Mouse (Mus musculus): ENCODE data around the gene Lexm. TPM values are rescaled to one million over a fixed set of nuclear protein-coding genes. Genes with fewer than 3 reads are reported as not detected.

The Lexm gene
- polyA plus RNA-seq, 1 experiment from 2014 or later, result not detected

DNA sequence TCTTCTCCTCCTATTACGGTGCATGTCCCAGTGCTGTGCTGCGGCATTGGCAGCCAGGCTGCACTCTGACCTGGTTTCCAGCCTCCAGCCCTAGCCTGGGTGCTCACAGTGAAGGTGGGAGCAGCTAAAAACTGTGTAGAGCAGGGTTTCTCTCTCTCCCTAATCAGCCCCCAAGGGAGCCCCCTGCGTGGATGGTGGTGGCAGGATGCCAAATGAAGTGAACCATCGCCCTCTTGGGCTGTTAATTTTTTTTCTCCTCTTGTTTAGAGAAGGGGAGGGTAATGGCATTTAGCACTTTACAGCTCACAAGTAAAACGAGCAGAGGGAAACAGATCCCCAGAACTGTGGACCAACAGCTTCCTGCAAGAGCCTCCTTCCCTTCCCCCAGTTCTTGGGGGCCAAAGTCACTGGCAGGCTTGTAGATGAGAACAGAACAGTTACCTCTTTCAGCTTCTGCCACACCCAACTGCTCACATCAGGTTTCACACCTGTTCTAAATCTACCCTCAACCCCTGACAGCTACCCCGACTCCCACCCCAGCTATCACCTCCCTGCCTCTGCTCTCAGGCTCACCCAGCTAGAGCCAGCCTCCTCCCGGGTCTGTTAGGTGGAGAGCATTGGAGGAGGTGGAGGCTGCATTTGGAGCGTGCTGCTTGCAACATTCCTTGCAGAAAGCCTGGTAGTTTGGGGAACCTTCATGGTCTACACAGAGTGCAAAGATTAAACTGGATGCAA, 26.6 kb upstream of the Lexm start:
- Histone ChIP-seq H3K4me3 (replicated peaks) (no peak overlapping the region), H3K27me3 (replicated peaks) (no peaks in the 10 kb centered on the region), H3K4me2 (replicated peaks) (peak overlapping the region; percentile 42), H3K36me3 (no peaks in the 10 kb centered on the region), H3K4me1 (replicated peaks) (peaks cover 20% of the 10 kb centered on the region), H3K27ac (peak overlapping the region; percentile 71), H3K9me3 (no peaks in the 10 kb centered on the region), H3K9ac (0 out of 2 replicates have a peak overlapping the region, but pooled peaks have one; percentile 13)
- WGBS, result 8% methylated on average over 8 of the region's 8 CpGs
- peak; percentile 82 for ATAC-seq

DNA sequence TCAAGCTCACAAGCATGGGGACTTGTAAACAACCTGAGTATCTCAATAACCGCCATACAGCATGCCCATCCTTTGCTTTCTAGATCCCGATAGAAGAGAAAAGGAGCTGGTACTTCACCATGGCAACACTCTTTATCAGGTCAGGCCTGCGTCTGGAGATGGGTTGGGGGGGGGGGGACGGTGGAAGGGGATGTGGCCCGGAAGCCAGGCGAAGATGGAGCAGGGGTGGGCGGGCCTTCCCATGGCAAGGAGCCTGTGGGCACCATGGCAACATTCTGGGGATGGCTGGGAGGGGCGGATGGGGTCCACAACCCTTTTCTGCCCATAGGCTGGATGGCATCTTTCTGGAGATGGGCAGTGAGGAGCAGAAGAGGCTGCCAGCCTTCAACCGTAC, 17.0 kb upstream of the Lexm start:
- Histone ChIP-seq H3K9ac (no peak overlapping the region), H3K4me3 (replicated peaks) (no peak overlapping the region), H3K9me3 (no peaks in the 10 kb centered on the region), H3K36me3 (no peaks in the 10 kb centered on the region), H3K4me1 (replicated peaks) (peaks cover 20% of the 10 kb centered on the region), H3K27ac (peak overlapping the region; percentile 60; the same call in 1 of the 2 replicates), H3K27me3 (replicated peaks) (no peaks in the 10 kb centered on the region), H3K4me2 (replicated peaks) (no peak overlapping the region)
- WGBS, result 44% methylated on average over 9 of the region's 9 CpGs
- no peak for ATAC-seq

DNA sequence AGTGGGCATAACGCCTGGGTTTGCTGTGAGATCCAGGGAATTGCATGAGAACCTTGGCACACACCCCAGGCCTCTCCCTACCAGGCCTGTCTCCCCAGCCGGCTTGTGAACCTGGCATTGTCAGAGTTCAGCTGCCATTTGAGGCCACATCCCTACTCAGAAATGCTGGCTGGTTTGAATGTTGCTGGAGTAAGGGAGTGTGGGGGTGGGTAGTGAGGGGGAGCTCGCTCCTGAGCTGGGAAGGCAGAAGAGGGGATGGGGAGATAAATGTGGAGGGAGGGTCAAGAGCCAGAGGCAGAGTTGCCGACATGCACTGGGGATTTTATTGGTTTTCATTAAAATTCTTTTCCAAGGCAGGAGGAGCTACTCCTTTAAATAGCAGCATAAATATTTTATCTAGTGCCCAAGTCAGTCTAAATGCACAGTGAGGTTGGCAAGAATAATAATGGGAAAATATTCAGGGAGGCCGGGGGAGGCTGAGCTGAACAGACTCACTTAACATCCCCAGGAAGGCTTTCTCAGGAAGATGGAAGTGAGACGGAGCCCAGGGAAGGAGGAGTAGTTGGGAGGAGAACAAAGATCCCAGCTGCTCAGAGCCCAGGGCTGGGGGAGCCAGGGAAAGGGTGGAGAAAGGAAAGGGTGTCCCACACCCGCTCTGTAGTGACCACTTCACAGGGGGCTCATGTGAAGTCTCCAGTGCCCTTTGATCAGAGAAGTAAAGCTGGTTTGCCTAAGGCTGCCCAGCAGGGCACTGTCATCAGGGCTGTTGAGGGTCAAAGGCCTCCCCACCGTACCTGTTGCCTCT, 16.4 kb upstream of the Lexm start:
- peaks cover 22% of the 10 kb centered on the region for H3K4me1 ChIP-seq (replicated peaks)
- no peak overlapping the region for H3K9ac ChIP-seq
- H3K36me3 ChIP-seq, result no peaks in the 10 kb centered on the region
- 33% methylated on average over 8 of the region's 8 CpGs for WGBS
- no peaks in the 10 kb centered on the region for H3K27me3 ChIP-seq (replicated peaks)
- H3K4me3 ChIP-seq (replicated peaks), result no peak overlapping the region
- ATAC-seq, result no peak
- H3K4me2 ChIP-seq (replicated peaks), result no peak overlapping the region
- H3K9me3 ChIP-seq, result no peaks in the 10 kb centered on the region
- peak overlapping the region; percentile 60 for H3K27ac ChIP-seq

DNA sequence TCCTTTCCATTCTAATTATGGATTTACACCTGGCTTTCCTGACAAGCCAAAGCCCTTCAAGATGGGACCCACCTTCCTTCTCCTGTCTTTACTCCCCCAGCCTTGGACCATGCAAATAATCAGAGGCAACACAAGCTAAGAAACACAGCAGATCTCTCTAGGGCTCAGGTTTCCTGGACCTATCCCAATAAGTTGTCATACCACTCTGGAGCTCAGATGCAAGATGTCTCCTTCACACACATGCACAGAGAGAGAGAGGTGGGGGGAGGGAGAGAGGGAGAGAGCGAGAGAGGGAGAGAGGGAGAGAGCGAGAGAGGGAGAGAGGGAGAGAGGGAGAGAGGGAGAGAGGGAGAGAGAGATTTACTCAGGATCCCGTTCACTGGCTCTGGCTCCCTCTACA, 15.3 kb upstream of the Lexm start:
- Histone ChIP-seq H3K36me3 (no peaks in the 10 kb centered on the region), H3K27me3 (replicated peaks) (no peaks in the 10 kb centered on the region), H3K9me3 (no peaks in the 10 kb centered on the region), H3K4me2 (replicated peaks) (no peak overlapping the region), H3K9ac (no peak overlapping the region), H3K27ac (no peak overlapping the region), H3K4me1 (replicated peaks) (peaks cover 30% of the 10 kb centered on the region), H3K4me3 (replicated peaks) (no peak overlapping the region)
- ATAC-seq, result no peak
- 22% methylated on average over 2 of the region's 3 CpGs for WGBS

DNA sequence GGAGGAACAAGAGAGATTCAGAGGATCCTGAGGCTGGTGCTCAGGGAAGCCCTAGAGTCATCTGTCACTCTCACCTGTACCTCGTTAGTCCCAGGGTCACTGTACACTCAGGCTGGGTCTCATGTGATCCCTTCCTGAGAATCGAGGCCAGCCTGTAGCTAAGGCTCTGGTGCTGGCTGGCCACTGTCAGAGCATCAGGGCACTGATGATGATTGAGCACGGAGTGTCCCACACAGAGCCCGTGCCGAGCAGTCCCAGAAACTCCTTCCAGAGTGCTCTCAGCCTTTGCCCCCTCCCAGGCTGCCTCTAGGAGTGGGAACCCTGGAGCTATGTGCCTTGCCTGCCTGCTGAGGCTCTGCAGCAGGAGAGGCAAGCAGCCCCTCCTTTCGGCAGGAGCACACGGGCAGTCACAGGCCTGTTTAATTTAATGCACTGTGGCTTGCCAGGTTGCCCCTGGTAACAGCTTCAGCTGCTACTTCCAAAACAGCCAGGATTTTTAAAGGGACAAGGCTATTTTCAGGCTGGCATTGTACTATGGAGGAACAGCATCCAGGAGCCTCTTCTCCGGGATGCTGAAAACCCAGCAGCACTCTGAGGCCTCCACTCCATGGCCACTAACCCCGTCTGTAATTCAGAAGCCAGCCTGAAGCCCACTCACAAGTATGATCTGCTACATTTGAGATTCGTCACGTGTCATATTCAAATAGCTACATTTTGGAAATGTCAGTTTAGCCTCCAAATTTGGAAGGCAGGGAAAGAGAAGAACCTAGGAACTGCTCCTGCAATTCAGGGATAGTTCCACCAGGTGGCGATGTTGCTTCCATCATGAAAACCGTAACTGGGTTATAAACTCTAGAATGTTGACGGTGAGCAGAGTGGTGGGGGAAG, 13.5 kb upstream of the Lexm start:
- 0 out of 2 replicates have a peak, but pooled peaks have one; percentile 12 for ATAC-seq
- WGBS, result 22% methylated on average over 14 of the region's 14 CpGs
- Histone ChIP-seq H3K4me3 (replicated peaks) (no peak overlapping the region), H3K36me3 (no peaks in the 10 kb centered on the region), H3K4me2 (replicated peaks) (no peak overlapping the region), H3K9me3 (no peaks in the 10 kb centered on the region), H3K27me3 (replicated peaks) (no peaks in the 10 kb centered on the region), H3K27ac (no peak overlapping the region; the same call in 1 of the 2 replicates), H3K9ac (no peak overlapping the region), H3K4me1 (replicated peaks) (peaks cover 30% of the 10 kb centered on the region)

DNA sequence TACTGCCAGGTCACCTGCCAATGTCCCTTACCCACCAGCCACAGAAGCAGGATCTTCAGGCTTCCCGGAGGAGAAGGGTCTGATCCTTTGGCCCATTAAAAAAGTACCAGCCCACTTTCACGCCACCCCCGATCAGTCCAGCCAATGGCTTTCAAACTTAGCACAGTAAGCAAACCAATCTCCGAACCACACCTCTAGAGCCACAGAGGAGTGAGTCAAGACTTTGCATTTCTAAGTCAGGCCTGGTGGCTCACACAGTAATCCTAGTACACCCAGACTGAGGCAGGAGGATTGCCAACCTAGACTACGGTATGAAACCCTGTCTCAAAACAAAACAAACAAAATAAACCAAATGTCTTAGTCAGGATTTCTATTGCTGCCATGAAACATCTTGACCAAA, 12.3 kb upstream of the Lexm start:
- Histone ChIP-seq H3K36me3 (no peaks in the 10 kb centered on the region), H3K4me1 (replicated peaks) (peaks cover 30% of the 10 kb centered on the region), H3K27ac (peak overlapping the region; percentile 76), H3K9ac (no peak overlapping the region), H3K4me2 (replicated peaks) (peak overlapping the region; percentile 19; the same call in 1 of the 2 replicates), H3K4me3 (replicated peaks) (no peak overlapping the region), H3K27me3 (replicated peaks) (peaks cover under 1% of the 10 kb centered on the region; the same call in 1 of the 2 replicates), H3K9me3 (no peaks in the 10 kb centered on the region)
- ATAC-seq, result peak; percentile 42
- 51% methylated on average over 5 of the region's 5 CpGs for WGBS

DNA sequence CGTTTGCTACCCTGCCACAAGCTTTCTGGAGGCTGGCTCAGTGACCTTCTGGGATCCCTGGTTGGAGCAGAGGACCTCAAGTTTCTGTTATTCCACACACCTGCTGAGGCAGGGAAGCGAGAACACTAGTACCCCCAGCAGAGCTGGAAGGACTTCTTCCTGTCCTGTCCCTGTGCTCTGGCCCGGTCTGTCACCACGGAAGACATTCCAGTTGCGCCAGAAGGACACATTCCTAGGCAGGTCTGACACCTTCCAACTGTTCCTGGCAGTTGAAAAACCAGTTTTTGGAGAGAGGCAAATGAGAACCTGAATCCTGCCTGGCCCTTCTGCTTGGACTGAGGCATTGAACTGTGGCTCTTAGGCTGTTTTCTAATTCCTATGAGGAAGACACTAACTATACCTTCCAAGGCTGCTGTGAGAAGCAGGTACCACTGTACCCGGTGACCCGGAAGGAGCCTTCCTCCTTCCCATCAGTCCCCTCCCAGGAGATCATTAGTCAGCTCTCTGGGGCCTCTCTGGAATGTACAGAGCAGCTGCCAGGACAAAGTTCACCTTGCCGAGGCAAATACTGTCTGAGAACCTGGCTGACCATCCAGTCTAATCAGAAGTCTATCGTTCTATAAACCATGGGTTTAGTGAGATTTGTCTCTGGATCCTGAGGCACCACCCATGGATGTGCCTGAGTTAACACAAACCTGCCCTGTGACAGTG, 11.8 kb upstream of the Lexm start:
- no peaks in the 10 kb centered on the region for H3K36me3 ChIP-seq
- no peaks in the 10 kb centered on the region for H3K9me3 ChIP-seq
- 27% methylated on average over 9 of the region's 9 CpGs for WGBS
- peak overlapping the region; percentile 19; the same call in 1 of the 2 replicates for H3K4me2 ChIP-seq (replicated peaks)
- H3K4me3 ChIP-seq (replicated peaks), result no peak overlapping the region
- ATAC-seq, result peak; percentile 89
- H3K27ac ChIP-seq, result peak overlapping the region; percentile 76
- peaks cover 30% of the 10 kb centered on the region for H3K4me1 ChIP-seq (replicated peaks)
- no peak overlapping the region for H3K9ac ChIP-seq
- H3K27me3 ChIP-seq (replicated peaks), result peaks cover 6% of the 10 kb centered on the region

DNA sequence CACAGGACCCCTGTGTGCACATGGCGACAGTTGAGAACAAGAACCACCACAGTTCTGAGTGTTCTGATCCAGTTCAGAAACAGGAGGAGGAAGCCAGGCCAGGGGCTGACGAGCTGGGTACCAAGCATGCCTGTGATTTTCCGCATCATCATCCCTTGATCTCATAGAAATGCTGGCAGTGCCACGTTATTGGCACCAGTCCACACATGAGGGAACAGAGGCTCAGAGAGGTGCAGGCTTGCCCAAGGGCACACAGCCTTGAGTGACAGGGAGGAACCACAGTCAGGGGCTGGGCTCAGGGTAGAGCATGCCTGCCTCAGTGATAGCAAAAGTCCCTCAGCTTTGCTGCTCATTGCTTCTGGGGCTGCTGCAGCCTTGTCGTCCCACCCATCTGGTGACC, 10.8 kb upstream of the Lexm start:
- ATAC-seq, result no peak
- WGBS, result 75% methylated on average over 5 of the region's 5 CpGs
- Histone ChIP-seq H3K4me1 (replicated peaks) (peaks cover 27% of the 10 kb centered on the region), H3K27ac (no peak overlapping the region), H3K9me3 (no peaks in the 10 kb centered on the region), H3K36me3 (no peaks in the 10 kb centered on the region), H3K9ac (no peak overlapping the region), H3K4me3 (replicated peaks) (no peak overlapping the region), H3K27me3 (replicated peaks) (peaks cover 16% of the 10 kb centered on the region), H3K4me2 (replicated peaks) (no peak overlapping the region)

DNA sequence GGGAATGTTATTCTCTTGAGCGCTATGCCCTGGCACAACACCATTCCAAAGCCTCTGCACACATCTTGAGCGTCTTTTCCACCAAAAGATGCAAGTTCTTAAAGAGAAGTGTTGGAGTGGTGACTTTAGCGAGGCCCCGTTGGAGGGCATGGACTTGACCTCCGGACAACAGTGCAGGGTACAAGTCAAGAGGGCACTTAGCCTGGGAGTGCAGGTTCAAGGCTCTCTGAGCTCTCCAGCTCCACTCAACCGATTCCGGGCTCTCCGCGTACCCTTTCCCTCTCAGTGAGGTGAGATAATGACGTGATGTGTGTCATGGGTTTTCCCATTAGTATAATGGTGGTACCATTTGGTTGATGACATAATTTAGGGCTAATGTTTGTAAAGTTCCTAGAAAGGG, 7.2 kb upstream of the Lexm start:
- no peaks in the 10 kb centered on the region for H3K36me3 ChIP-seq
- no peak overlapping the region for H3K4me2 ChIP-seq (replicated peaks)
- no peak for ATAC-seq
- peaks cover 27% of the 10 kb centered on the region for H3K27me3 ChIP-seq (replicated peaks)
- H3K27ac ChIP-seq, result no peak overlapping the region
- H3K9me3 ChIP-seq, result no peaks in the 10 kb centered on the region
- 92% methylated on average over 10 of the region's 10 CpGs for WGBS
- no peak overlapping the region for H3K9ac ChIP-seq
- H3K4me3 ChIP-seq (replicated peaks), result no peak overlapping the region
- peaks cover 22% of the 10 kb centered on the region; the same call in 1 of the 2 replicates for H3K4me1 ChIP-seq (replicated peaks)

DNA sequence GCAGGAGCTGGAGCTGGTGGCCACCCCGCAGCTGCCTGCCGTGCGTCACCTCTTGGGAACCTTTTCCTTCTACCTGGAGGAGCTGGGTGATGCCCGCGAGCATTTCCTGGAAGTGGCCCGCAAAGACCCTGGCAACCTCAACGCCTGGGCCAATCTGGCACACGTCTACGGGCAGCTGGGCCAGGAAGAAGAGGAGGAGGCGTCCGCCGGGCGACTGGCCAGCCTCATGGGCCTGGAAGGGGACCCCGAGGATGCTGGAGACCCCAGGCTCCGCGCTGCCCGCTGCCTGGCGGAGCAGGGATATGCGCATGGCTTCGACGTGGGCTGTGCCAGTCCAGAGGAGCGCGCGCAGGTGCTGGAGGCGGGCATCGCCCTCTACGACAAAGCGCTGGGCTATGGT, 5.7 kb upstream of the Lexm start:
- Histone ChIP-seq H3K27ac (no peak overlapping the region), H3K4me3 (replicated peaks) (peak overlapping the region; percentile 27)
- WGBS, result 28% methylated on average over 28 of the region's 28 CpGs

DNA sequence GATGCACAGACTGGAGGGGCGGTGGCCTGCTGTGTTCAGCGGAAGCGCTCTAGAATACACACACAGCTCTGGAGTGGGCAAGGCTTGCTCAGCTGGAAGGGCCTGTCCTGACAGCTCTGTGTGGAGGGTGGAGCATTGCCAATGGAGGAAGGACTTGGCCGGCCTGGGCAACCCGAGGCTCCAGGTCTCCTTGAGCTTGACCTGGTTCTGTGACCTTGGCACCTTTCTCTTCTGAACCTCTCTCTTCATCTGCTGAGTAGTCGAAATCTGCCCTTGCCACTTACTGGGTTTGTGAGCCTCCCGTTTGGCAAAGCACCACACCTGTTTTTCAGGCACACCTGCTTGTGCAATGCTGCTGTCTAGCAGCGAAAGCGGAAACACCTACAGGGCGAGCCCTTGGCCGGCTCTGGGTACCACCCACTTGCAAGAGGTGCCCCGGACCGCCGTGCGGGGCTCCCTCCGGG, 5.0 kb upstream of the Lexm start, which contains the start of gene Ttc22:
Ttc22 (plus strand) TSS at position 403 of the 464 bp plus-strand sequence.
- peak within 1 kb of the TSS; percentile 74 for H3K27ac ChIP-seq

More for the DNA sequence above, 5.7 kb upstream of the Lexm start:
- peaks cover 27% of the 10 kb centered on the region for H3K27me3 ChIP-seq (replicated peaks)
- peaks cover 10% of the 10 kb centered on the region; the same call in 1 of the 2 replicates for H3K4me1 ChIP-seq (replicated peaks)
- no peaks in the 10 kb centered on the region for H3K9me3 ChIP-seq
- no peak for ATAC-seq
- H3K9ac ChIP-seq, result peak overlapping the region; percentile 18
- peak overlapping the region; percentile 54 for H3K4me2 ChIP-seq (replicated peaks)
- H3K36me3 ChIP-seq, result no peaks in the 10 kb centered on the region

More for the DNA sequence above, 5.0 kb upstream of the Lexm start, which contains the start of gene Ttc22:
- Histone ChIP-seq H3K4me1 (replicated peaks) (peaks cover 11% of the 10 kb centered on the region), H3K36me3 (no peaks in the 10 kb centered on the region), H3K4me2 (replicated peaks) (peak within 1 kb of the TSS; percentile 54), H3K27me3 (replicated peaks) (peaks cover 27% of the 10 kb centered on the region), H3K4me3 (replicated peaks) (peak within 1 kb of the TSS; percentile 27), H3K9me3 (no peaks in the 10 kb centered on the region), H3K9ac (peak within 1 kb of the TSS; percentile 18)
- WGBS, result 12% methylated on average over 16 of the region's 16 CpGs
- peak; percentile 87 for ATAC-seq

All from intestine, embryonic 15.5 days (tissue).